Mouse (Mus musculus) hindbrain, embryonic 11.5 days (tissue): ENCODE measurements at regions not wholly inside any gene's neighbourhood (a gene's known extent, or its start where the extent isn't known, plus 50 kb on each side); places are given as distances from the start of the nearest gene placed in this dataset.

Experiments used
- ATAC-seq: fragments of 200-750 bp; cut with Nextera tagmentation; 2 replicates; pipeline ENCODE4 v1.8.0; 2017; ENCODE audit warnings: mild to moderate bottlenecking, moderate TSS enrichment, moderate library complexity; ENCODE audit not compliant: low FRiP score
- DNase-seq: peaks from one replicate; pipeline ENCODE4 v3.0.0-alpha.2; 2015; ENCODE audit warnings: low spot score
- H3K27ac ChIP-seq: fragments of 300-500 bp; sonication (generic); 2 replicates; pipeline ENCODE4 v1.5.1; 2014; ENCODE audit warnings: mild to moderate bottlenecking, low read depth, low read length
- H3K27me3 ChIP-seq: fragments of 300-500 bp; sonication (generic); 2 replicates; pipeline ENCODE4 v1.6.1; 2014; ENCODE audit warnings: mild to moderate bottlenecking, low read length, moderate library complexity, mixed read lengths; ENCODE audit not compliant: control insufficient read depth, insufficient read depth
- H3K36me3 ChIP-seq: fragments of 300-500 bp; sonication (generic); 2 replicates; pipeline ENCODE4 v1.6.1; 2014; ENCODE audit warnings: mild to moderate bottlenecking, low read length, moderate library complexity, mixed read lengths; ENCODE audit not compliant: control insufficient read depth, insufficient read depth
- H3K4me1 ChIP-seq: fragments of 300-500 bp; sonication (generic); replicated peaks from 2 replicates; pipeline ENCODE4 v1.6.1; 2014; ENCODE audit warnings: low read length, mixed read lengths; ENCODE audit not compliant: control insufficient read depth, insufficient read depth
- H3K4me2 ChIP-seq: fragments of 300-500 bp; sonication (generic); replicated peaks from 2 replicates; pipeline ENCODE4 v1.6.1; 2014; ENCODE audit warnings: mild to moderate bottlenecking, low read depth, low read length
- H3K4me3 ChIP-seq: fragments of 300-500 bp; sonication (generic); 2 replicates; pipeline ENCODE4 v1.5.1; 2014; ENCODE audit warnings: low read depth, low read length
- H3K9ac ChIP-seq: fragments of 300-500 bp; sonication (generic); 2 replicates; pipeline ENCODE4 v1.6.1; 2014; ENCODE audit warnings: low read depth, low read length
- H3K9me3 ChIP-seq: fragments of 300-500 bp; sonication (generic); 2 replicates; pipeline ENCODE4 v1.6.1; 2016; ENCODE audit warnings: low read length; ENCODE audit not compliant: control insufficient read depth
- WGBS: fragments of 180-500 bp; shearing (Covaris S2); extraction: QIAGEN DNeasy Blood & Tissue Kit; methylation state at CpG from one replicate; pipeline ENCODE4 v1.1.7; 2014; 5-methylcytosine and 5-hydroxymethylcytosine counted together

- no peak for ATAC-seq
Observed at GRCm38 (mm10) chr9:116388025-116388424, 212.9 kb upstream of the Tgfbr2 start.

GRCm38 (mm10) chr9:116384176-116385076, 209.3 kb upstream of the Tgfbr2 start:
- H3K4me1 ChIP-seq = no peaks in the 10 kb centered on the region
- no peak overlapping the region for H3K9ac ChIP-seq
- no peak overlapping the region for H3K27ac ChIP-seq
- no peaks in the 10 kb centered on the region for H3K9me3 ChIP-seq
- DNase-seq = peak; percentile 53
- 66% methylated on average over 21 of the region's 21 CpGs for WGBS
- no peaks in the 10 kb centered on the region for H3K36me3 ChIP-seq
- H3K4me2 ChIP-seq = no peak overlapping the region
- no peaks in the 10 kb centered on the region for H3K27me3 ChIP-seq
- no peak overlapping the region for H3K4me3 ChIP-seq
- no peak for ATAC-seq

More at GRCm38 (mm10) chr9:116388025-116388424, 212.9 kb upstream of the Tgfbr2 start:
- H3K36me3 ChIP-seq = no peaks in the 10 kb centered on the region
- H3K9me3 ChIP-seq = no peaks in the 10 kb centered on the region
- no peaks in the 10 kb centered on the region for H3K4me1 ChIP-seq
- H3K4me3 ChIP-seq = no peak overlapping the region
- 95% methylated on average over 9 of the region's 9 CpGs for WGBS
- H3K27ac ChIP-seq = no peak overlapping the region
- DNase-seq = no peak
- H3K9ac ChIP-seq = no peak overlapping the region
- no peak overlapping the region for H3K4me2 ChIP-seq
- H3K27me3 ChIP-seq = no peaks in the 10 kb centered on the region

DNA sequence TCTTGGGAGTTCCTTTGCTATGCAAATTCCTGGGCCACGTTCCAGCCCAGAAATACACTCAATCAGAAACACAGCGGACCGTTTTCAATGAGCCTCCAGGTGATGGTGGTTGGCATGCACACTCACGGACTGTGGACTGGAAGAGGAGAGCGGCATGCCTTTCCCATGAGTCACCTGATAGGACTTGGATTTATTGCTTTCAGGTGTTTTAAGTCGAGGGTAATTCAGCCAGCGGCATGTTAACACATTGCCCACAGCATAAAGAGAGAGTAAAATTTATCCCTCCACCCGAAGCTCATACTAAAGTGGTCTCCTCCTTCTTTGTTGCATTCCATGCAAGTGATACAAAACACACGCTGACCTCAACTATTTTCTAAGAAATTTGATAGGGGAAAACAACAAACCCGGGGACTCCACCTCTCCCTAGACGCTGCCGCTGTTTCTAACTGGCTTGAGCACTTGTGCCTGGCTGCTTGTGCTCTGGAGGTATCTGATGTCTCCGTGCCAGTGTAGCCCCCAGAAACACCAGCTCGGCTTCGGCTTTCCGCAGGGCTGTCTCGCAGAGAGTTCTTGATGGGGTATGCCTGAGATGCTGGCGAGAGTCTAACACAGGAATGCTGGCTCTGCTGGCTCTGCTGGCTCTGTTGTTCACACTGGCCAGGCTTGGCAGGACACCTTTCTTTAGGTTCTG, 208.4 kb upstream of the Tgfbr2 start:
- H3K9ac ChIP-seq = no peak overlapping the region
- no peak overlapping the region for H3K4me3 ChIP-seq
- H3K4me1 ChIP-seq = no peaks in the 10 kb centered on the region
- no peaks in the 10 kb centered on the region for H3K36me3 ChIP-seq
- no peaks in the 10 kb centered on the region for H3K9me3 ChIP-seq
- H3K27me3 ChIP-seq = no peaks in the 10 kb centered on the region
- DNase-seq = peak; percentile 25
- no peak overlapping the region for H3K27ac ChIP-seq
- H3K4me2 ChIP-seq = no peak overlapping the region
- WGBS = 47% methylated on average over 18 of the region's 18 CpGs
- no peak for ATAC-seq

DNA sequence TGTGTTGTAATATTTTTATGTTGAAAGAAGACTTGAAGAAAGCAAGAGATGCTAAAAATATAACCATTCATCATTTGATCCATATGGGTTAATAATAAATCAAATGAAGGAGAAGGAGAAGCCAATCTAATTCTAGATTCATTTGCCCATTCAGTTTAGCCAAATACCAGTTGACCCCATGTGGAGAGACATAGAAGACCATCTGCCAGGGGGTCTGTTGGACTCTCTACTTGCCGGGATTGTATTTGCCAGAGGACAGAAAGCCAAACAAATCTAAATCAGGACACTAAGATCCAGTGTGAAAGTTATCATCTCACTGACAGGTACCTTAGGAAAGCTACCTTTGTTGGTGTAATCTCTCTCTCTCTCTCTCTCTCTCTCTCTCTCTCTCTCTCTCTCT, 202.5 kb upstream of the Tgfbr2 start:
- Histone ChIP-seq H3K27me3 (no peaks in the 10 kb centered on the region), H3K4me1 (no peaks in the 10 kb centered on the region), H3K9me3 (no peaks in the 10 kb centered on the region), H3K4me3 (no peak overlapping the region), H3K4me2 (no peak overlapping the region), H3K9ac (no peak overlapping the region), H3K36me3 (no peaks in the 10 kb centered on the region), H3K27ac (no peak overlapping the region)
- DNase-seq (no peak), ATAC-seq (no peak)
- 33% methylated on average over 1 of the region's 1 CpGs for WGBS

- no peaks in the 10 kb centered on the region for H3K9me3 ChIP-seq
- no peak overlapping the region for H3K4me3 ChIP-seq
- ATAC-seq (no peak), DNase-seq (no peak)
- H3K4me1 ChIP-seq = no peaks in the 10 kb centered on the region
- H3K36me3 ChIP-seq = no peaks in the 10 kb centered on the region
- no peak overlapping the region for H3K27ac ChIP-seq
- H3K9ac ChIP-seq = no peak overlapping the region
- 81% methylated on average over 12 of the region's 12 CpGs for WGBS
- H3K4me2 ChIP-seq = no peak overlapping the region
- no peaks in the 10 kb centered on the region for H3K27me3 ChIP-seq
Observed at GRCm38 (mm10) chr9:116375658-116376357, 200.6 kb upstream of the Tgfbr2 start.

GRCm38 (mm10) chr9:116374343-116374742, 199.2 kb upstream of the Tgfbr2 start:
- Histone ChIP-seq H3K27me3 (no peaks in the 10 kb centered on the region), H3K36me3 (no peaks in the 10 kb centered on the region), H3K9ac (no peak overlapping the region), H3K27ac (no peak overlapping the region), H3K4me2 (no peak overlapping the region), H3K4me3 (no peak overlapping the region), H3K4me1 (no peaks in the 10 kb centered on the region), H3K9me3 (no peaks in the 10 kb centered on the region)
- WGBS = 89% methylated on average over 4 of the region's 4 CpGs
- ATAC-seq (no peak), DNase-seq (no peak)

- Histone ChIP-seq H3K27me3 (no peaks in the 10 kb centered on the region), H3K27ac (no peak overlapping the region), H3K4me2 (no peak overlapping the region), H3K36me3 (no peaks in the 10 kb centered on the region), H3K4me3 (no peak overlapping the region), H3K9ac (no peak overlapping the region), H3K4me1 (no peaks in the 10 kb centered on the region), H3K9me3 (no peaks in the 10 kb centered on the region)
- no peak for DNase-seq
- ATAC-seq = no peak
- 73% methylated on average over 3 of the region's 3 CpGs for whole genome bisulfite sequencing
Observed at GRCm38 (mm10) chr9:116373396-116373795, 198.2 kb upstream of the Tgfbr2 start.

DNA sequence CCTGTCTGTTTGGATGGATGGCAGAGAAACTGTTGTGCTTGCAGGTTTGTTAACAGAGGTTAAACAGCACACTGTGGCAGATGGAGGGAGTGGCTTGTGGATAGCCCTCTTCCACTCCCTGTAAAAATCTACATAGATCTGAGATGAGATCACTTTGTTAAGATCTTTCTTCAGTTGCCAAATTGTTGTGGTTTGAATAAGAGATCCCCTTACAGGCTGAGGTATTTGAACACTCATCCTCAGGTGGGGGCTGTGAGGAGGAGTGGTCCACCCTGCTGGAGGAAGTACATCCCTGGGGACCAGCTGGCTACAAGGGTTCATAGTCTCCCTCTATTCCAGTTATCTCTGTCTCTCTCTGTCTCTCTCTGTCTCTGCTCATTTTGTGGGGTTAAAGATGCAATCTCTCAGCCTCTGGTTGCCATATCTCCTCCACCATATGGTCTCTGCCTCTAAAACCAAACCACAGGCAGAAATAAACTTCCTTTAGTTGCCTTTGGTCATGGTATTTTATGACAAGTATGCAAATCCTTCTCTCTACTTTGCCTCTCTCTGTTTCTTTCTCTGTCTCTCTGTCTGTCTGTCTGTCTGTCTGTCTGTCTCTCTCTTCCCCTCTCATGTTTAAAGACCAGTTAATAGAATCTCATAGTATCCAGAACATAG, 194.0 kb upstream of the Tgfbr2 start:
- no peak overlapping the region for H3K27ac ChIP-seq
- no peaks in the 10 kb centered on the region for H3K9me3 ChIP-seq
- DNase-seq (no peak), ATAC-seq (no peak)
- no peaks in the 10 kb centered on the region for H3K36me3 ChIP-seq
- H3K27me3 ChIP-seq = no peaks in the 10 kb centered on the region
- no peak overlapping the region for H3K4me3 ChIP-seq
- H3K4me1 ChIP-seq = no peaks in the 10 kb centered on the region
- H3K9ac ChIP-seq = no peak overlapping the region
- no peak overlapping the region for H3K4me2 ChIP-seq
